In genomic region chr14:105542486-105543145, GRCm38 (mm10) we compare ENCODE assay signal across 9 mouse cellular contexts.
DNase-seq lines count a peak whose midpoint lies in the region; ATAC-seq and TF ChIP-seq lines count a peak whose summit lies in the region.
"Had no signal": no experiment of that assay in that cellular context is flagged by ENCODE, and none has a peak within 500 bp of the region (broad histone marks: within the 10 kb centered on the region; RNA-seq: fewer than 3 reads in every experiment).

No protein-coding gene starts in this region.

- no peak for TF ChIP-seq POLR2A in heart, adult 2 months (IDR thresholded peaks at IDR 0.05; ENCODE audit: insufficient read depth, low read depth, low read length)

- DNase-seq in heart, adult 2 months, result no peak
- peak; percentile 45 for DNase-seq in Muller cell, postnatal 12 days (ENCODE audit: inconsistent ontology term)
- peak; percentile 39 for DNase-seq in limb, embryonic 11.5 days (ENCODE audit: low spot score)
- no peak for DNase-seq in B cell, adult 2 months
- no peak for DNase-seq in gastrocnemius, postnatal 25 days
- no peak for DNase-seq in kidney, adult 11 months
- DNase-seq: thymus, adult 18-20 months had no signal

- no peaks in the 10 kb centered on the region for H3K27me3 ChIP-seq in heart, embryonic 12.5 days (replicated peaks)
- H3K27me3 ChIP-seq in heart, adult 2 months (ENCODE audit: control insufficient read depth, insufficient read depth, low read length), result no peaks in the 10 kb centered on the region
- peaks cover 6% of the 10 kb centered on the region; the same call in 1 of the 2 replicates for H3K27me3 ChIP-seq in embryonic facial prominence, embryonic 13.5 days
- H3K27me3 ChIP-seq in limb, embryonic 11.5 days (ENCODE audit: control insufficient read depth, insufficient read depth, low read length), result no peaks in the 10 kb centered on the region

- H3K36me3 ChIP-seq in heart, embryonic 12.5 days, result no peaks in the 10 kb centered on the region
- H3K36me3 ChIP-seq in heart, adult 2 months (ENCODE audit: control insufficient read depth, insufficient read depth, low read length), result no peaks in the 10 kb centered on the region
- no peaks in the 10 kb centered on the region for H3K36me3 ChIP-seq in embryonic facial prominence, embryonic 13.5 days
- no peaks in the 10 kb centered on the region for H3K36me3 ChIP-seq in limb, embryonic 11.5 days (ENCODE audit: control insufficient read depth, insufficient read depth, low read length)

- no peak overlapping the region for H3K9ac ChIP-seq in heart, embryonic 12.5 days
- H3K9ac ChIP-seq in heart, adult 2 months (ENCODE audit: low read depth, low read length), result no peak overlapping the region
- 0 out of 2 replicates have a peak overlapping the region, but pooled peaks have one; percentile 3 for H3K9ac ChIP-seq in embryonic facial prominence, embryonic 13.5 days
- 0 out of 2 replicates have a peak overlapping the region, but pooled peaks have one; percentile 34 for H3K9ac ChIP-seq in limb, embryonic 11.5 days (ENCODE audit: low read length)

- no peak for TF ChIP-seq CTCF in heart, adult 2 months (IDR thresholded peaks at IDR 0.05)

- H3K4me3 ChIP-seq in heart, embryonic 12.5 days, result peak overlapping the region; percentile 20; the same call in 1 of the 2 replicates
- no peak overlapping the region for H3K4me3 ChIP-seq in heart, adult 2 months
- peak overlapping the region; percentile 25 for H3K4me3 ChIP-seq in embryonic facial prominence, embryonic 13.5 days
- H3K4me3 ChIP-seq in limb, embryonic 11.5 days (ENCODE audit: low read depth, low read length), result no peak overlapping the region

- peak overlapping the region; percentile 57 for H3K4me2 ChIP-seq in heart, embryonic 12.5 days
- peak overlapping the region; percentile 60 for H3K4me2 ChIP-seq in embryonic facial prominence, embryonic 13.5 days
- peak overlapping the region; percentile 17; the same call in 1 of the 2 replicates for H3K4me2 ChIP-seq in limb, embryonic 11.5 days (ENCODE audit: low read depth, severe bottlenecking)

- ATAC-seq in heart, embryonic 12.5 days (ENCODE audit: insufficient number of reproducible peaks, low FRiP score), result no peak
- no peak for ATAC-seq in embryonic facial prominence, embryonic 13.5 days (ENCODE audit: insufficient number of reproducible peaks, insufficient read depth, low FRiP score, low TSS enrichment, low read depth)
- no peak for ATAC-seq in limb, embryonic 11.5 days (ENCODE audit: insufficient number of reproducible peaks, low FRiP score, low TSS enrichment, low read depth)

- H3K9me3 ChIP-seq in heart, embryonic 12.5 days (replicated peaks), result no peaks in the 10 kb centered on the region
- H3K9me3 ChIP-seq in embryonic facial prominence, embryonic 13.5 days, result no peaks in the 10 kb centered on the region
- no peaks in the 10 kb centered on the region for H3K9me3 ChIP-seq in limb, embryonic 11.5 days (ENCODE audit: control insufficient read depth, low read length)

- H3K79me2 ChIP-seq in heart, adult 2 months (replicated peaks; ENCODE audit: control insufficient read depth, insufficient read depth, low read length), result no peaks in the 10 kb centered on the region

- 19% methylated on average over 15 of the region's 15 CpGs for WGBS in heart, embryonic 12.5 days
- WGBS in heart, adult 2 months, result 50% methylated on average over 15 of the region's 15 CpGs
- WGBS in embryonic facial prominence, embryonic 13.5 days, result 10% methylated on average over 15 of the region's 15 CpGs
- 29% methylated on average over 15 of the region's 15 CpGs for WGBS in limb, embryonic 11.5 days

- TF ChIP-seq EP300 in heart, adult 2 months (IDR thresholded peaks at IDR 0.05; ENCODE audit: insufficient read depth, low read depth, low read length), result no peak

- intact Hi-C loops in heart, adult 2 months (cut with DNase I), result no loop called here

- H3K4me1 ChIP-seq in heart, embryonic 12.5 days (replicated peaks), result no peaks in the 10 kb centered on the region; the same call in 1 of the 2 replicates
- no peaks in the 10 kb centered on the region for H3K4me1 ChIP-seq in heart, adult 2 months (ENCODE audit: control insufficient read depth, insufficient read depth, low read length)
- H3K4me1 ChIP-seq in embryonic facial prominence, embryonic 13.5 days, result peaks cover 10% of the 10 kb centered on the region
- 0 out of 2 replicates have a peak, but pooled peaks cover 3% of the 10 kb centered on the region for H3K4me1 ChIP-seq in limb, embryonic 11.5 days (ENCODE audit: control insufficient read depth, insufficient read depth, low read length)

- no peak overlapping the region for H3K27ac ChIP-seq in heart, embryonic 12.5 days (ENCODE audit: poor library complexity, severe bottlenecking)
- no peak overlapping the region for H3K27ac ChIP-seq in heart, adult 2 months
- no peak overlapping the region for H3K27ac ChIP-seq in embryonic facial prominence, embryonic 13.5 days
- no peak overlapping the region for H3K27ac ChIP-seq in limb, embryonic 11.5 days (replicated peaks; ENCODE audit: low read depth, low read length)

Comparison
In these comparisons a context has a peak if more than half of its experiments do, and no peak if none do; other contexts are left out.
1. H3K4me3 ChIP-seq: peak in heart, embryonic 12.5 days (single experiment) and embryonic facial prominence, embryonic 13.5 days (single experiment); none in heart, adult 2 months (single experiment) and limb, embryonic 11.5 days (single experiment).
2. H3K9ac ChIP-seq: peak in embryonic facial prominence, embryonic 13.5 days (single experiment) and limb, embryonic 11.5 days (single experiment); none in heart, embryonic 12.5 days (single experiment) and heart, adult 2 months (single experiment).
3. DNase-seq: peak in Muller cell, postnatal 12 days (single experiment) and limb, embryonic 11.5 days (single experiment); none in heart, adult 2 months (0 of 2), B cell, adult 2 months (0 of 2), gastrocnemius, postnatal 25 days (single experiment) and kidney, adult 11 months (single experiment).
4. Peak in every context shown above with its lines, with median percentiles within 50 percentile points of each other: H3K4me2 ChIP-seq.